9 mouse cellular contexts compared by ENCODE assay signal in the genomic region with DNA sequence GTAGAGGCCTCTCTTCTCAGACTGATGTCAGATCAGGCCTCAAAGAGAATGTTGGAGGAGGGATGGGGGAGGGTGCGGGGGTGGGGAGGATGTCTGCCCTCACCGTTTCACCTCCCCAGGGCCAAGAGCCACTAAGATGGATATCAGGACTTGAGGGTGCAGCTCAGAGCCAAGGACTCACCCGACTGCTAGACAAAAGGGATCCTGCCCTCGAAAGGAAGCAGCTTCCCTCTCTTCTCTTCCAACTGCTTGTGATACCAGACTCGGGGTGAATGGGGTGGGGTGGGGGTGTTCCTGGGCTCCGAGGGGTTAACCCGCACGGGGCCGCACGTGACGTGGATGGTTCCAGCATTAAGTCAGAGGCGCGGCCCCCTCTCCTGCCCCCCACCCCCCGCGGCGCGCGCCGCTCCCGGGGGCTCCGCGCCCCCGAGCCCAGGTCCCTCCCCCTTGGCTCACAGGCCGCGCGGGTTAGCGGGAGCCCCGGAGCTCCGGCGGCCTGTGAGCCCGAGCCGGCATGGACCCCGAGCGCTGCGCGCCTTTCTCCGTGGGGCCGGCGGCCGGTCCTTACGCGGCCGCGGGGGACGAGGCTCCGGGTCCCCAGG. TPM values are rescaled to one million over a fixed set of nuclear protein-coding genes. Genes with fewer than 3 reads are reported as not detected.
DNase-seq lines count a peak whose midpoint lies in the region; ATAC-seq and TF ChIP-seq lines count a peak whose summit lies in the region.
"Had no signal": no experiment of that assay in that cellular context is flagged by ENCODE, and none has a peak within 500 bp of the region (broad histone marks: within the 10 kb centered on the region; RNA-seq: fewer than 3 reads in every experiment).

Gene Alx3, plus strand, starts transcription at position 370 of the 602 bp plus-strand sequence.

- no peak for TF ChIP-seq CTCF in kidney, postnatal 0 days (IDR thresholded peaks at IDR 0.05; ENCODE audit: low read depth)
- TF ChIP-seq CTCF in kidney, adult 2 months (conservative IDR thresholded peaks at IDR 0.05; ENCODE audit: insufficient read depth, insufficient read length, low read depth, low read length), result no peak

- WGBS in kidney, postnatal 0 days, result 2% methylated on average over 33 of the region's 46 CpGs
- 5% methylated on average over 46 of the region's 46 CpGs for WGBS in kidney, adult 2 months
- 2% methylated on average over 18 of the region's 46 CpGs for WGBS in embryonic facial prominence, embryonic 14.5 days
- 1% methylated on average over 25 of the region's 46 CpGs for WGBS in intestine, embryonic 16.5 days
- WGBS in neural tube, embryonic 11.5 days, result under 1% methylated on average over 43 of the region's 46 CpGs

- no peak within 1 kb of the TSS for H3K27ac ChIP-seq in kidney, postnatal 0 days
- H3K27ac ChIP-seq in kidney, adult 2 months (ENCODE audit: insufficient read depth, low read depth, low read length), result no peak within 1 kb of the TSS
- H3K27ac ChIP-seq in embryonic facial prominence, embryonic 14.5 days (replicated peaks; ENCODE audit: low read depth, low read length), result peak within 1 kb of the TSS; percentile 71
- no peak within 1 kb of the TSS for H3K27ac ChIP-seq in intestine, embryonic 16.5 days (ENCODE audit: low read length)
- H3K27ac ChIP-seq in neural tube, embryonic 11.5 days (ENCODE audit: low read depth, low read length), result no peak within 1 kb of the TSS

- TF ChIP-seq POLR2A in kidney, adult 2 months (IDR thresholded peaks at IDR 0.05; ENCODE audit: low read depth, low read length), result no peak

- no peaks in the 10 kb centered on the region for H3K36me3 ChIP-seq in kidney, postnatal 0 days (ENCODE audit: insufficient read depth, low read length)
- no peaks in the 10 kb centered on the region for H3K36me3 ChIP-seq in kidney, adult 2 months (ENCODE audit: control insufficient read depth, insufficient read depth, low read length)
- no peaks in the 10 kb centered on the region for H3K36me3 ChIP-seq in embryonic facial prominence, embryonic 14.5 days (ENCODE audit: control insufficient read depth, insufficient read depth, low read length)
- H3K36me3 ChIP-seq in intestine, embryonic 16.5 days (ENCODE audit: control insufficient read depth, insufficient read depth, low read length), result no peaks in the 10 kb centered on the region
- no peaks in the 10 kb centered on the region for H3K36me3 ChIP-seq in neural tube, embryonic 11.5 days (ENCODE audit: control insufficient read depth, insufficient read depth, low read length)

- H3K27me3 ChIP-seq in kidney, postnatal 0 days (ENCODE audit: insufficient read depth, low read length), result peaks cover 60% of the 10 kb centered on the region
- peaks cover 5% of the 10 kb centered on the region for H3K27me3 ChIP-seq in kidney, adult 2 months (replicated peaks; ENCODE audit: control insufficient read depth, insufficient read depth, low read length)
- H3K27me3 ChIP-seq in embryonic facial prominence, embryonic 14.5 days (replicated peaks; ENCODE audit: control insufficient read depth, insufficient read depth, low read length), result peaks cover 67% of the 10 kb centered on the region
- peaks cover 73% of the 10 kb centered on the region for H3K27me3 ChIP-seq in intestine, embryonic 16.5 days (replicated peaks; ENCODE audit: control insufficient read depth, insufficient read depth, low read length)
- peaks cover 65% of the 10 kb centered on the region for H3K27me3 ChIP-seq in neural tube, embryonic 11.5 days (ENCODE audit: control insufficient read depth, insufficient read depth, low read length)

- no peak for DNase-seq in kidney, postnatal 0 days (ENCODE audit: low spot score)
- no peak for DNase-seq in kidney, adult 2 months
- peak; percentile 51 for DNase-seq in embryonic facial prominence, embryonic 14.5 days (ENCODE audit: low spot score)
- peak; percentile 36 for DNase-seq in neural tube, embryonic 11.5 days (ENCODE audit: low spot score)
- no peak for DNase-seq in embryo, embryonic 11 days
- DNase-seq in B cell, adult 2 months, result no peak
- no peak for DNase-seq in cerebellum, adult 11-12 months

- ATAC-seq in kidney, postnatal 0 days (replicated peaks; ENCODE audit: low FRiP score, low read depth), result no peak; the same call in 1 of the 2 replicates
- ATAC-seq in embryonic facial prominence, embryonic 14.5 days (ENCODE audit: low read depth), result peak; percentile 56
- ATAC-seq in intestine, embryonic 16.5 days, result peak; percentile 29; the same call in 1 of the 2 replicates
- ATAC-seq in neural tube, embryonic 11.5 days (ENCODE audit: insufficient read depth, low FRiP score, low TSS enrichment), result 0 out of 2 replicates have a peak, but pooled peaks have one; percentile 21

- H3K4me2 ChIP-seq in kidney, postnatal 0 days (ENCODE audit: low read length), result peak within 1 kb of the TSS; percentile 57
- H3K4me2 ChIP-seq in embryonic facial prominence, embryonic 14.5 days (ENCODE audit: low read depth, low read length), result peak within 1 kb of the TSS; percentile 65
- peak within 1 kb of the TSS; percentile 55 for H3K4me2 ChIP-seq in intestine, embryonic 16.5 days (ENCODE audit: low read depth, low read length)
- peak within 1 kb of the TSS; percentile 54 for H3K4me2 ChIP-seq in neural tube, embryonic 11.5 days (ENCODE audit: low read depth)

- H3K4me1 ChIP-seq in kidney, postnatal 0 days (replicated peaks; ENCODE audit: insufficient read depth, low read length), result peaks cover 4% of the 10 kb centered on the region
- no peaks in the 10 kb centered on the region for H3K4me1 ChIP-seq in kidney, adult 2 months (ENCODE audit: control insufficient read depth, insufficient read depth, low read length)
- H3K4me1 ChIP-seq in embryonic facial prominence, embryonic 14.5 days (ENCODE audit: control insufficient read depth, insufficient read depth, low read length), result peaks cover 8% of the 10 kb centered on the region
- H3K4me1 ChIP-seq in intestine, embryonic 16.5 days (ENCODE audit: control insufficient read depth, insufficient read depth, low read length), result peaks cover 12% of the 10 kb centered on the region
- H3K4me1 ChIP-seq in neural tube, embryonic 11.5 days (ENCODE audit: control insufficient read depth, insufficient read depth, low read length), result peaks cover 10% of the 10 kb centered on the region

- peak within 1 kb of the TSS; percentile 35 for H3K4me3 ChIP-seq in kidney, postnatal 0 days (replicated peaks; ENCODE audit: low read depth, low read length)
- H3K4me3 ChIP-seq in kidney, adult 2 months (ENCODE audit: insufficient read depth, low read depth, low read length), result no peak within 1 kb of the TSS
- H3K4me3 ChIP-seq in embryonic facial prominence, embryonic 14.5 days (ENCODE audit: low read depth, low read length), result peak within 1 kb of the TSS; percentile 52
- peak within 1 kb of the TSS; percentile 35 for H3K4me3 ChIP-seq in intestine, embryonic 16.5 days (ENCODE audit: low read length)
- H3K4me3 ChIP-seq in neural tube, embryonic 11.5 days (ENCODE audit: low read depth, low read length), result peak within 1 kb of the TSS; percentile 28

- no peak within 1 kb of the TSS for H3K9ac ChIP-seq in kidney, postnatal 0 days (ENCODE audit: low read depth, low read length)
- peak within 1 kb of the TSS; percentile 68 for H3K9ac ChIP-seq in embryonic facial prominence, embryonic 14.5 days (ENCODE audit: low read depth, low read length)
- peak within 1 kb of the TSS; percentile 9; the same call in 1 of the 2 replicates for H3K9ac ChIP-seq in intestine, embryonic 16.5 days (ENCODE audit: low read depth, low read length)
- H3K9ac ChIP-seq in neural tube, embryonic 11.5 days (ENCODE audit: low read length), result no peak within 1 kb of the TSS

- H3K9me3 ChIP-seq in kidney, postnatal 0 days (replicated peaks; ENCODE audit: low read length), result no peaks in the 10 kb centered on the region
- H3K9me3 ChIP-seq in embryonic facial prominence, embryonic 14.5 days (ENCODE audit: control insufficient read depth, low read length), result no peaks in the 10 kb centered on the region
- H3K9me3 ChIP-seq in intestine, embryonic 16.5 days (ENCODE audit: control insufficient read depth, low read length), result no peaks in the 10 kb centered on the region
- no peaks in the 10 kb centered on the region for H3K9me3 ChIP-seq in neural tube, embryonic 11.5 days (ENCODE audit: control insufficient read depth, low read length)

RNA-seq across cellular contexts. Expression of gene Alx3, which starts in this region (rescaled TPM):
- polyA plus RNA-seq in kidney, postnatal 0 days (2015; fragmentation: Nextera tagmentation; extraction: Ambion mirVana), result 0.09 TPM in 2 replicates
- not detected in 2 replicates for polyA plus RNA-seq in kidney, adult 2 months (2012; rRNA removed)
- polyA plus RNA-seq in embryonic facial prominence, embryonic 14.5 days (2014; fragmentation: Nextera tagmentation; extraction: Ambion mirVana), result 9.2 and 13.5 TPM in 2 replicates
- not detected in 2 replicates for polyA plus RNA-seq in intestine, embryonic 16.5 days (2015; fragmentation: Nextera tagmentation; extraction: Ambion mirVana)
- 0.88 and 1.5 TPM in 2 replicates for polyA plus RNA-seq in neural tube, embryonic 11.5 days (2014; fragmentation: Nextera tagmentation; extraction: Ambion mirVana)
- polyA plus RNA-seq: large intestine, adult 2 months had no signal

Comparison
In these comparisons a context has a peak if more than half of its experiments do, and no peak if none do; other contexts are left out.
1. Peak in ATAC-seq, H3K4me3 ChIP-seq, H3K9ac ChIP-seq and H3K4me2 ChIP-seq in intestine, embryonic 16.5 days; RNA of the gene not detected or under 1 TPM.
2. DNase-seq: peak in embryonic facial prominence, embryonic 14.5 days (single experiment) and neural tube, embryonic 11.5 days (single experiment); none in kidney, postnatal 0 days (single experiment), kidney, adult 2 months (single experiment), embryo, embryonic 11 days (single experiment), B cell, adult 2 months (0 of 2) and cerebellum, adult 11-12 months (single experiment).
3. Peak in every context shown above with its lines, with median percentiles within 50 percentile points of each other: H3K4me2 ChIP-seq.